Mouse (Mus musculus) E14TG2a.4 (cell line): ENCODE measurements around the gene Ms4a7.
A peak's percentile ranks its signal among the peaks of the same experiment; 100 is the strongest.

Experiments
- H3K27me3 ChIP-seq: 2 replicates; pipeline ENCODE4 v1.6.1; 2014; ENCODE audit warnings: low read length, control low read depth; ENCODE audit not compliant: insufficient read depth
- H3K36me3 ChIP-seq: 2 replicates; pipeline ENCODE4 v1.6.1; 2014; ENCODE audit warnings: low read length, control low read depth; ENCODE audit not compliant: insufficient read depth
- H3K4me1 ChIP-seq: replicated peaks from 2 replicates; pipeline ENCODE4 v1.6.1; 2014; ENCODE audit warnings: low read depth, low read length, control low read depth
- H3K4me3 ChIP-seq: replicated peaks from 2 replicates; pipeline ENCODE4 v1.5.1; 2014; ENCODE audit warnings: mild to moderate bottlenecking, low read length
- H3K9me3 ChIP-seq: 2 replicates; pipeline ENCODE4 v1.6.1; 2014; ENCODE audit warnings: low read length, control low read depth
- CTCF ChIP-seq: conservative IDR thresholded peaks from 2 replicates; pipeline ENCODE4 v1.5.1; 2014; ENCODE audit warnings: low read length
- NANOG ChIP-seq: IDR thresholded peaks from 2 replicates; pipeline ENCODE4 v1.6.1; 2014; ENCODE audit warnings: borderline replicate concordance, low read length, mixed read lengths
- POU5F1 ChIP-seq: IDR thresholded peaks from 2 replicates; pipeline ENCODE4 v1.6.1; 2014; ENCODE audit warnings: low read length, borderline replicate concordance

Ms4a7 gene

DNA sequence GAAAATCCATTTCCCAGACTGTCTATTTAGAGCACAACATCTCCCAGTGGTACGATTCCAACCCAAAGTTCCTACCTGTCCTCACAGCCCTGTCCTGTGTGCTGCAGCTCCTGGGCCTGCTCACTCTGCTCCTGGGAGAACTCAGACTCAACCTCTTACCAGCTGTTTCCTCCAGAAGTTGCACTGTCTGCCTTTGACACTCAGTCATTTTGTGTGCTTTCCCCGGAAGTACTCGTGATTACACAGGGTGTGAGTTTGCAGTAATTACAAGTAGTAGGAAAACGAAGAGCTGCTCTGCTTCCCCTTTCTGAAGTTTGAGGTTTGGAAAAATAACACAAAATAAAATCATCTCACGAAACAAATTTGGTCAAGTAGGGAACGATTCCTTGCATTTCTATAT lies at the start of gene Ms4a7:
TSS of gene Ms4a7 (minus strand) at position 215 of the 400 bp plus-strand sequence.
- H3K9me3 ChIP-seq, result no peaks in the 10 kb centered on the region
- no peaks in the 10 kb centered on the region for H3K36me3 ChIP-seq
- TF ChIP-seq NANOG, result no peak
- no peak for TF ChIP-seq POU5F1
- TF ChIP-seq CTCF, result no peak
- H3K27me3 ChIP-seq, result no peaks in the 10 kb centered on the region
- H3K4me3 ChIP-seq, result no peak within 1 kb of the TSS
- H3K4me1 ChIP-seq, result no peaks in the 10 kb centered on the region

DNA sequence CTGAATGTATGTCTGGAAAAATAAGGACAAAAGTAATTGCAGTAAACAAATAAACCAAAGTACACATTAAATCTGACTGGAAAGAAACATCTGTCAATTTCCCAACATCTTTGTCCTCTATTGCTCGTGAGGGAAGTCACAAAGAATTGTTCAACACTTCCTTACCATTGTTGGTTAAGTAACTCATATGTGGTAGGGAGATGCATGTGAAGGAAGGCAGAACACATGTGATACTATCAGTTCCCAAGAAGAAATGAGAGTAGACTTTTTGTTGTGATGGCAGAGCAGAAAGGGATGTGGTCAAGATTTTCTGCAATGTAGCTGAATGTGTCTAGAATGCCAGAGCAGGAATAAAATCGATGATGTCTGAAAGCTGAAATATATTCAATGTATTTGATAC lies 40.5 kb upstream of the Ms4a7 start:
- H3K4me1 ChIP-seq, result no peaks in the 10 kb centered on the region
- H3K4me3 ChIP-seq, result no peak overlapping the region
- no peaks in the 10 kb centered on the region for H3K9me3 ChIP-seq
- TF ChIP-seq POU5F1, result no peak
- no peak for TF ChIP-seq CTCF
- TF ChIP-seq NANOG, result no peak
- no peaks in the 10 kb centered on the region for H3K36me3 ChIP-seq
- no peaks in the 10 kb centered on the region for H3K27me3 ChIP-seq

DNA sequence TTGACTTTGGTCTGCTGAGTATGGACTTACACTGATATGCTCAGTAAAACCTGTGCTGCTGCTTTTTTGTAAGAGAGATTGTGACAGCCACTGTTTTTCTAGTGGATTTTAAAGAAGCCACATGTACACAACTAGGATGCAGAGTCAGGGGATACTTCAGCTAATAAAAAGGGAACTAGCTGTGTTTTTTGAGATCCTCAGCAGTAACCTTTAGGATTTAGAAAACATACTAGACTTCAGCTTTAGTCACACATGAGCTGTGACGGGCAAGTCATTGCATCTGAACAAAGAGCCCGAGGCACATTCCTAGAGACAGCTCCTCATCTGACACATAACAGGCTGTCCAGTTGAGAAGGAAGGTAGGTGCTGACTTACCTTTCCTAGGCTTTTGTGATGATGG lies 39.3 kb upstream of the Ms4a7 start, which contains the start of gene Ms4a4a:
TSS of gene Ms4a4a (plus strand) at position 251 of the 400 bp plus-strand sequence.
- no peaks in the 10 kb centered on the region for H3K27me3 ChIP-seq
- no peak for TF ChIP-seq NANOG
- TF ChIP-seq CTCF, result no peak
- no peak for TF ChIP-seq POU5F1
- H3K4me3 ChIP-seq, result no peak within 1 kb of the TSS
- no peaks in the 10 kb centered on the region for H3K4me1 ChIP-seq
- no peaks in the 10 kb centered on the region for H3K9me3 ChIP-seq
- no peaks in the 10 kb centered on the region for H3K36me3 ChIP-seq

DNA sequence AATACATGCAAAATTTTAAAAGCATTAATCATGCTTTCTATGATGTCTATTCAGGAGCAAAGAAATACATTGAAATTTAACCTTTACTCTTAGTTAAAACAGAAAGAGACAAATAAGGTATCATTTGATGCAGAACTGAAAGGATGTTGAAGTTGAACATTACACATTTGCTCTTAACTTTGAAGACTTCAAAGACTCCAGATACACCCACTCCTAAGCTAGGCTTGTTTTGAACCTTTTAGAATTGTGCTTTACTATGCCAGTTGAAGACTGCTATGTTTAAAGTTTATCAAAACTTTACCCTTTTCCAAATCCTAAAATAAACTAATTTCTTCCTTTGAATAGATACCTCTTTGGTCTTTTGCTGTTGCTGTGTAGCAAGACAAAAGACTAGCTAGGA lies 35.2 kb upstream of the Ms4a7 start:
- no peaks in the 10 kb centered on the region for H3K9me3 ChIP-seq
- no peak for TF ChIP-seq NANOG
- TF ChIP-seq POU5F1, result no peak
- no peak for TF ChIP-seq CTCF
- no peaks in the 10 kb centered on the region for H3K27me3 ChIP-seq
- H3K4me3 ChIP-seq, result no peak overlapping the region
- no peaks in the 10 kb centered on the region for H3K36me3 ChIP-seq
- H3K4me1 ChIP-seq, result no peaks in the 10 kb centered on the region

DNA sequence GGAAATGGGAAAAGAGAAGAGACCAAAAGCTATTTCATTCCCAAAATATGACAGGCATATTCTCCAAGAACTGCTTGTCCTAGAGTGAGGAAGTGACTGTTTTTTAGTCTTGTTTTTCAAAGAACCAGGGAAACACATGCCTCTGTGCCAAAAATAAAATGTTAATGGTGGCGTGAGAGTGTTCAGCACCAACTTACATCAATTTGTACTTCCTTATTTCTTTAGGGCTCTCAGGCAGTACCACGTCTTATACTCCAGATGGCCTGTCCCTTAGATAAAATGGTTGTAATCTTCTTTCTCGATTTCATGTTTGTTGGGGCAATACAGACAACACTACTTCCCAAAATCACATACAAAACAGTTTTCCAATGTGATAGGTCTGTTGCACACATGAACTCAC lies 32.4 kb upstream of the Ms4a7 start:
- no peaks in the 10 kb centered on the region for H3K4me1 ChIP-seq
- TF ChIP-seq POU5F1 (no peak), CTCF (no peak), NANOG (no peak)
- no peak overlapping the region for H3K4me3 ChIP-seq
- no peaks in the 10 kb centered on the region for H3K36me3 ChIP-seq
- no peaks in the 10 kb centered on the region for H3K27me3 ChIP-seq
- no peaks in the 10 kb centered on the region for H3K9me3 ChIP-seq

DNA sequence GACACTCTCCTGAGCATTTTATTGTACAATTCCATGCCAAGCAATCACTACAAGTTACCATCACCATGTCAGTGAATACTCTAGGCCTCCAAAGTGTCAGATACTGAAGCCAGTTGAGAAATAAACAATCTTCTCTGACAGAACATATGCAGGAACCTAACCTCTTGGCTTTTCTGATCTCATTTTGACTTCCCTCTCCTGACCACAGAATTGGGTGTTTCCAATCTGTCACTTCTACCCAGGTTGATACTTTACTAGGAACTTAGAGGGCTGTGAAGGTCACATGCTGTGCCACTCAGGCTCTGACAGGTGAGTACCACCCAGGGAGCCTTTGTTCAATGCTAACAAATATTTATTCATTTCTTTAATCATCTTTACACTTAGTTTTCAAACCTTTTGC lies 26.1 kb upstream of the Ms4a7 start:
- Histone ChIP-seq H3K4me3 (no peak overlapping the region), H3K9me3 (no peaks in the 10 kb centered on the region), H3K4me1 (no peaks in the 10 kb centered on the region), H3K36me3 (no peaks in the 10 kb centered on the region), H3K27me3 (no peaks in the 10 kb centered on the region)
- TF ChIP-seq NANOG, result no peak
- TF ChIP-seq POU5F1, result no peak
- TF ChIP-seq CTCF, result no peak

DNA sequence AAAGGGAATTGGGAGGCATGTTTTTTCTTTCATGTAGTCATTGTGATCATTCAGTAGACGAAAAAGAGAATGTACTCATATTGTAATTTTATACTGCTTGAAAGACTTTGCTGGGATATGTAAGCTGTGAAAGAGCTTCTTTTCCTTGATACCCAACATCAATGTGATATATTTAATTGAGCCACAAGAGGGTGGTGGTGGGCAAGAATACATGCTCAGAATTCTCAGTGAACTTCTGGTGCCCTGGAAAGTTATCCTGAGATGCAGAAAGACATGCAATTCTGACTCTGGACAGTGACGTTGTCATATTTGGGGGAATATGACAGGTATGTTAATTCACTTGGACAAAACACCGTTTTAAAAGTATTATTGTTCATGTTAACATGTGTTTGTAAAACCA lies 24.2 kb upstream of the Ms4a7 start:
- H3K4me1 ChIP-seq, result no peaks in the 10 kb centered on the region
- no peak overlapping the region for H3K4me3 ChIP-seq
- H3K9me3 ChIP-seq, result no peaks in the 10 kb centered on the region
- TF ChIP-seq POU5F1, result no peak
- TF ChIP-seq NANOG, result no peak
- peak; percentile 22; the same call in 1 of the 2 replicates for TF ChIP-seq CTCF
- no peaks in the 10 kb centered on the region for H3K36me3 ChIP-seq
- no peaks in the 10 kb centered on the region for H3K27me3 ChIP-seq

DNA sequence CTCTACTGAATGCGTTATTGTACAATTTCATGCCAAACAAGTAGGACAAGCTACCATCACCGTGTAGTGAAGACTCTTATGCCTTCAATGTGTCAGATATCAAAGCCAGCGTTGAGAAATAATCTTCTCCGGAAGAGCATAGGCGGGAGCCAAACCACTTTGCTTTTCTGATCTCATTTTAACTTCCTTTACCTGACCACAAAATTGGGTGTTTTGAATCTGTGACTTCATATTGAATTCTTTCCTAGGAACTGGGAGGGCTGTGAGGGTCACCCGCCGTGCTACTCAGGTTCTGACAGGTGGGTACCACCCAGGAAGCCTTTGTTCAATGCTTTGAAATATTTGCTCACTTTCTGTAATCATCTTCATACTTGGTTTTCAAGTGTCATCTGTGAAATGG lies 19.8 kb upstream of the Ms4a7 start:
- Histone ChIP-seq H3K4me1 (no peaks in the 10 kb centered on the region), H3K9me3 (no peaks in the 10 kb centered on the region), H3K4me3 (no peak overlapping the region), H3K27me3 (no peaks in the 10 kb centered on the region), H3K36me3 (no peaks in the 10 kb centered on the region)
- TF ChIP-seq POU5F1 (no peak), NANOG (no peak), CTCF (no peak)

DNA sequence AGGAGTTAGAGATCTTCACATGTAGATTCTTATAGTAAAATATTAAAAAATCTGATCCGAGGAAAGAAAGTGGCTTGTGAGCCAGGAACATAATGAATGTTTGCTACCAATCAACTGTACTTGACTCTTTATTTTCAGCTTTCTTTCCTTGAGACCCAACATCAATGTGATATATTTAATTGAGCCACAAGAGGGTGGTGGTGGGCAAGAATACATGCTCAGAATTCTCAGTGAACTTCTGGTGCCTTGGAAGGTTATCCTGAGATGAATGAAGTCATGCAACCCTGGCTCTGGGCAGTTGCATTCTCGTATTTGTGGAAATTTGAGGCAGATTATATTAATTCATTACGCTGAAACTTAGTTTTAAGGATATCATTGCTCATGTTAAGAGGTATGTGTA lies 15.9 kb upstream of the Ms4a7 start:
- H3K4me1 ChIP-seq, result no peaks in the 10 kb centered on the region; the same call in 1 of the 2 replicates
- H3K27me3 ChIP-seq, result no peaks in the 10 kb centered on the region
- H3K36me3 ChIP-seq, result no peaks in the 10 kb centered on the region
- H3K9me3 ChIP-seq, result peaks cover 13% of the 10 kb centered on the region
- TF ChIP-seq NANOG (no peak), CTCF (peak; percentile 23), POU5F1 (no peak)
- H3K4me3 ChIP-seq, result no peak overlapping the region
